Mouse (Mus musculus) G1E (cell line): Measurements from ENCODE around the gene 6030458C11Rik. TPM values are rescaled to one million over a fixed set of nuclear protein-coding genes. Genes with fewer than 3 reads are reported as not detected.

Experiments
- ATAC-seq: 2 replicates; pipeline ENCODE4 v1.8.0; 2016; ENCODE audit warnings: mild to moderate bottlenecking; ENCODE audit not compliant: insufficient number of reproducible peaks, poor library complexity, low FRiP score, severe bottlenecking; ENCODE audit errors: extremely low read depth
- DNase-seq: peaks from one replicate; pipeline ENCODE4 v3.0.0; 2012; ENCODE audit warnings: low spot score
- H3K27me3 ChIP-seq: 2 replicates; pipeline ENCODE4 v1.6.1; 2012; ENCODE audit warnings: mild to moderate bottlenecking, low read length, inconsistent platforms; ENCODE audit not compliant: insufficient read depth
- H3K36me3 ChIP-seq: replicated peaks from 2 replicates; pipeline ENCODE3; 2012; ENCODE audit warnings: mild to moderate bottlenecking, inconsistent platforms
- H3K4me1 ChIP-seq: 2 replicates; pipeline ENCODE4 v1.6.1; 2012; ENCODE audit warnings: low read depth, low read length, inconsistent platforms, mixed read lengths; ENCODE audit not compliant: insufficient read depth
- H3K4me3 ChIP-seq: 2 replicates; pipeline ENCODE4 v1.5.1; 2012; ENCODE audit warnings: low read depth, mild to moderate bottlenecking, inconsistent platforms, low read length, moderate library complexity, mixed read lengths
- H3K9me3 ChIP-seq: replicated peaks from 2 replicates; pipeline ENCODE4 v1.6.1; 2012; ENCODE audit warnings: inconsistent platforms
- CTCF ChIP-seq: IDR thresholded peaks from 2 replicates; pipeline ENCODE4 v1.5.1; 2012; ENCODE audit warnings: low read depth, low read length, inconsistent platforms, mixed read lengths
- GATA1 ChIP-seq: IDR thresholded peaks from 2 replicates; pipeline ENCODE4 v1.6.1; 2012; ENCODE audit warnings: borderline replicate concordance, low read length, inconsistent platforms, mixed read lengths
- GATA2 ChIP-seq: IDR thresholded peaks from 2 replicates; pipeline ENCODE4 v1.6.1; 2012; ENCODE audit warnings: low read depth, low read length, inconsistent platforms, borderline replicate concordance
- POLR2AphosphoS5 ChIP-seq: IDR thresholded peaks from 2 replicates; pipeline ENCODE4 v1.6.1; 2012; ENCODE audit warnings: low read depth, low read length, inconsistent platforms; ENCODE audit not compliant: insufficient replicate concordance
- TAL1 ChIP-seq: conservative IDR thresholded peaks from 2 replicates; pipeline ENCODE4 v1.6.1; 2012; ENCODE audit warnings: low read depth, low read length, inconsistent platforms, mixed read lengths
- polyA plus RNA-seq: library from polyadenylated mRNA; stranded (reverse); fragments of >175 nt; gene quantifications from 2 replicates; pipeline ENCODE4 v1.2.3, GENCODE M21; 2012
- total RNA-seq, 2 experiments: library from RNA; stranded (forward) in 1 of 2; stranded (reverse) in 1 of 2; fragments of 200-1000 nt in 1 of 2; fragments of >200 nt in 1 of 2; fragmentation: Nextera tagmentation in 1 of 2; gene quantifications; 2 replicates each; pipeline ENCODE4 v1.2.3; 2014 to 2017

6030458C11Rik gene
- total and polyA plus RNA-seq, 3 experiments = 16.7 to 67.4 (median 57.8) TPM

GRCm38 (mm10) chr15:12857840-12858516 is 33.5 kb upstream of the 6030458C11Rik start:
- peaks cover 56% of the 10 kb centered on the region for H3K4me1 ChIP-seq
- ATAC-seq (peak; percentile 97), DNase-seq (peak; percentile 63)
- no peaks in the 10 kb centered on the region for H3K27me3 ChIP-seq
- peaks cover 92% of the 10 kb centered on the region for H3K36me3 ChIP-seq
- H3K9me3 ChIP-seq = no peaks in the 10 kb centered on the region
- no peak for TF ChIP-seq GATA1
- no peak for TF ChIP-seq POLR2AphosphoS5
- TF ChIP-seq TAL1 = peak; percentile 77
- H3K4me3 ChIP-seq = peak overlapping the region; percentile 63; the same call in 1 of the 2 replicates

- Histone ChIP-seq H3K27me3 (no peaks in the 10 kb centered on the region), H3K4me1 (peaks cover 52% of the 10 kb centered on the region), H3K36me3 (peaks cover 93% of the 10 kb centered on the region), H3K9me3 (no peaks in the 10 kb centered on the region), H3K4me3 (peak overlapping the region; percentile 33; the same call in 1 of the 2 replicates)
- TF ChIP-seq TAL1 = no peak
- TF ChIP-seq GATA2 = no peak
- no peak for ATAC-seq
- no peak for DNase-seq
These were observed 32.3 kb upstream of the 6030458C11Rik start for GRCm38 (mm10) chr15:12856780-12857179.

GRCm38 (mm10) chr15:12853471-12853870 is 29.0 kb upstream of the 6030458C11Rik start:
- no peak overlapping the region for H3K4me3 ChIP-seq
- peaks cover 36% of the 10 kb centered on the region for H3K4me1 ChIP-seq
- H3K27me3 ChIP-seq = no peaks in the 10 kb centered on the region
- H3K9me3 ChIP-seq = no peaks in the 10 kb centered on the region
- no peak for DNase-seq
- no peak for ATAC-seq
- H3K36me3 ChIP-seq = peaks cover 93% of the 10 kb centered on the region
- no peak for TF ChIP-seq POLR2AphosphoS5
- no peak for TF ChIP-seq GATA2
- TF ChIP-seq CTCF = no peak
- no peak for TF ChIP-seq GATA1
- TF ChIP-seq TAL1 = no peak

- peaks cover 15% of the 10 kb centered on the region for H3K4me1 ChIP-seq
- H3K27me3 ChIP-seq = no peaks in the 10 kb centered on the region
- DNase-seq = no peak
- TF ChIP-seq GATA1 (no peak), GATA2 (no peak), POLR2AphosphoS5 (no peak), TAL1 (no peak)
- ATAC-seq = no peak
- H3K9me3 ChIP-seq = no peaks in the 10 kb centered on the region
- H3K36me3 ChIP-seq = peaks cover 97% of the 10 kb centered on the region
- no peak overlapping the region for H3K4me3 ChIP-seq
These were observed 24.9 kb upstream of the 6030458C11Rik start for GRCm38 (mm10) chr15:12849373-12849772.

- H3K36me3 ChIP-seq = peaks cover 96% of the 10 kb centered on the region
These were observed 23.9 kb upstream of the 6030458C11Rik start for GRCm38 (mm10) chr15:12848196-12848975.

GRCm38 (mm10) chr15:12842833-12843232 is 18.4 kb upstream of the 6030458C11Rik start:
- TF ChIP-seq GATA1 = no peak
- TF ChIP-seq CTCF = no peak
- no peak for TF ChIP-seq POLR2AphosphoS5
- TF ChIP-seq GATA2 = no peak
- TF ChIP-seq TAL1 = no peak
- DNase-seq (no peak), ATAC-seq (no peak)
- Histone ChIP-seq H3K4me3 (no peak overlapping the region), H3K36me3 (peaks cover 93% of the 10 kb centered on the region), H3K4me1 (peaks cover 15% of the 10 kb centered on the region), H3K9me3 (no peaks in the 10 kb centered on the region), H3K27me3 (no peaks in the 10 kb centered on the region)

More at GRCm38 (mm10) chr15:12848196-12848975, 23.9 kb upstream of the 6030458C11Rik start:
- H3K9me3 ChIP-seq = no peaks in the 10 kb centered on the region
- DNase-seq = no peak
- no peaks in the 10 kb centered on the region for H3K27me3 ChIP-seq
- no peak overlapping the region; the same call in 1 of the 2 replicates for H3K4me3 ChIP-seq
- peaks cover 15% of the 10 kb centered on the region for H3K4me1 ChIP-seq
- TF ChIP-seq GATA2 (no peak), CTCF (no peak), GATA1 (no peak), POLR2AphosphoS5 (no peak), TAL1 (no peak)
- no peak; the same call in 1 of the 2 replicates for ATAC-seq

GRCm38 (mm10) chr15:12840737-12841136 is 16.3 kb upstream of the 6030458C11Rik start:
- no peak overlapping the region for H3K4me3 ChIP-seq
- peaks cover 10% of the 10 kb centered on the region for H3K4me1 ChIP-seq
- TF ChIP-seq POLR2AphosphoS5 (no peak), GATA1 (no peak), TAL1 (no peak)
- DNase-seq (no peak), ATAC-seq (no peak)
- peaks cover 92% of the 10 kb centered on the region for H3K36me3 ChIP-seq
- no peaks in the 10 kb centered on the region for H3K9me3 ChIP-seq
- no peaks in the 10 kb centered on the region for H3K27me3 ChIP-seq
